In genomic region chr2:26941539-26941938, GRCm38 (mm10) we compare ENCODE assay signal across 11 mouse cellular contexts. TPM values are rescaled to one million over a fixed set of nuclear protein-coding genes. Genes with fewer than 3 reads are reported as not detected.
DNase-seq lines count a peak whose midpoint lies in the region; ATAC-seq and TF ChIP-seq lines count a peak whose summit lies in the region.
"Had no signal": no experiment of that assay in that cellular context is flagged by ENCODE, and none has a peak within 500 bp of the region (broad histone marks: within the 10 kb centered on the region; RNA-seq: fewer than 3 reads in every experiment).

No protein-coding gene starts in this region.

- no peaks in the 10 kb centered on the region for H3K36me3 ChIP-seq in forebrain, postnatal 0 days (ENCODE audit: insufficient read depth)
- H3K36me3 ChIP-seq in forebrain, embryonic 14.5 days (ENCODE audit: control insufficient read depth, insufficient read depth, low read length), result no peaks in the 10 kb centered on the region

- 43% methylated on average over 5 of the region's 5 CpGs for WGBS in forebrain, postnatal 0 days
- 52% methylated on average over 5 of the region's 5 CpGs for WGBS in forebrain, embryonic 14.5 days

- no peaks in the 10 kb centered on the region for H3K27me3 ChIP-seq in forebrain, postnatal 0 days (ENCODE audit: insufficient read depth, low read length)
- no peaks in the 10 kb centered on the region for H3K27me3 ChIP-seq in forebrain, embryonic 14.5 days (replicated peaks; ENCODE audit: control insufficient read depth, insufficient read depth, low read length)
- H3K27me3 ChIP-seq: forebrain, embryonic 13.5 days had no signal

- no peak for ATAC-seq in forebrain, postnatal 0 days
- no peak for ATAC-seq in forebrain, embryonic 14.5 days
- ATAC-seq: forebrain, embryonic 13.5 days had no signal

- no peaks in the 10 kb centered on the region for H3K9me3 ChIP-seq in forebrain, postnatal 0 days (ENCODE audit: low read length)
- no peaks in the 10 kb centered on the region for H3K9me3 ChIP-seq in forebrain, embryonic 14.5 days (replicated peaks; ENCODE audit: control insufficient read depth, low read length)
- H3K9me3 ChIP-seq: forebrain, embryonic 13.5 days had no signal

- TF ChIP-seq CTCF in forebrain, postnatal 0 days (IDR thresholded peaks at IDR 0.05; ENCODE audit: low read depth), result 0 out of 2 replicates have a peak, but pooled peaks have one; percentile 11

- H3K4me2 ChIP-seq in forebrain, postnatal 0 days (ENCODE audit: low read depth), result no peak overlapping the region
- H3K4me2 ChIP-seq in forebrain, embryonic 14.5 days (ENCODE audit: low read length), result no peak overlapping the region
- H3K4me2 ChIP-seq: forebrain, embryonic 13.5 days had no signal

- no peak overlapping the region for H3K4me3 ChIP-seq in forebrain, postnatal 0 days (ENCODE audit: low read depth, low read length)
- H3K4me3 ChIP-seq in forebrain, embryonic 14.5 days (ENCODE audit: low read depth, low read length), result no peak overlapping the region
- H3K4me3 ChIP-seq: forebrain, embryonic 13.5 days had no signal

- no peak overlapping the region for H3K9ac ChIP-seq in forebrain, postnatal 0 days
- no peak overlapping the region for H3K9ac ChIP-seq in forebrain, embryonic 14.5 days (ENCODE audit: low read length)
- H3K9ac ChIP-seq: forebrain, embryonic 13.5 days had no signal

- no peak overlapping the region for H3K27ac ChIP-seq in forebrain, postnatal 0 days (ENCODE audit: low read depth, low read length)
- no peak overlapping the region for H3K27ac ChIP-seq in forebrain, embryonic 14.5 days (ENCODE audit: low read depth, low read length)
- H3K27ac ChIP-seq: forebrain, embryonic 13.5 days had no signal

- no peaks in the 10 kb centered on the region for H3K4me1 ChIP-seq in forebrain, postnatal 0 days (ENCODE audit: insufficient read depth)
- H3K4me1 ChIP-seq in forebrain, embryonic 14.5 days (ENCODE audit: control insufficient read depth, insufficient read depth, low read length), result no peaks in the 10 kb centered on the region
- H3K4me1 ChIP-seq: forebrain, embryonic 13.5 days had no signal

- DNase-seq in forebrain, postnatal 0 days, result no peak
- no peak for DNase-seq in forebrain, embryonic 14.5 days (ENCODE audit: low spot score)
- peak; percentile 22 for DNase-seq in urinary bladder, postnatal 14 days (ENCODE audit: low spot score)
- DNase-seq in urinary bladder, postnatal 4 days (ENCODE audit: low spot score in 2 of 2), result no peak
- peak; percentile 69 for DNase-seq in lung, postnatal 36 days
- DNase-seq in ovary, adult 18-20 months (ENCODE audit: low spot score), result no peak
- DNase-seq in cerebellum, adult 11 months, result no peak
- DNase-seq in right cerebral cortex, postnatal 36 days (ENCODE audit: low spot score in 2 of 2), result no peak
- DNase-seq: right cerebral cortex, adult 18-20 months had no signal

RNA-seq across cellular contexts. Expression of gene Stkld1, which starts 7.7 kb away (rescaled TPM):
- not detected in 2 replicates for total RNA-seq in forebrain, postnatal 0 days (2014; rRNA removed)
- 0.09 and 0.33 TPM in 2 replicates for polyA plus RNA-seq in forebrain, postnatal 0 days (2015; fragmentation: Nextera tagmentation; extraction: Ambion mirVana)
- polyA plus RNA-seq in forebrain, embryonic 14.5 days (2014; fragmentation: Nextera tagmentation; extraction: Ambion mirVana), result 0.52 TPM in 1 of 2 replicates, not detected in the other
- polyA plus RNA-seq: forebrain, embryonic 13.5 days; heart, embryonic 14.5 days had no signal

RNA-seq across cellular contexts. Expression of gene Surf4, which starts 7.8 kb away (rescaled TPM):
- 96.5 and 105 TPM in 2 replicates for total RNA-seq in forebrain, postnatal 0 days (2014; rRNA removed)
- 98.6 and 103 TPM in 2 replicates for polyA plus RNA-seq in forebrain, postnatal 0 days (2015; fragmentation: Nextera tagmentation; extraction: Ambion mirVana)
- 97.3 and 103 TPM in 2 replicates for polyA plus RNA-seq in forebrain, embryonic 14.5 days (2014; fragmentation: Nextera tagmentation; extraction: Ambion mirVana)

RNA-seq across cellular contexts. Expression of gene Rexo4, which starts 22.6 kb away (rescaled TPM):
- 42.2 and 48.3 TPM in 2 replicates for total RNA-seq in forebrain, postnatal 0 days (2014; rRNA removed)
- polyA plus RNA-seq in forebrain, postnatal 0 days (2015; fragmentation: Nextera tagmentation; extraction: Ambion mirVana), result 23.9 and 25.5 TPM in 2 replicates
- polyA plus RNA-seq in forebrain, embryonic 14.5 days (2014; fragmentation: Nextera tagmentation; extraction: Ambion mirVana), result 36.7 and 40.7 TPM in 2 replicates

RNA-seq across cellular contexts. Expression of gene Surf1, which starts 25.2 kb away (rescaled TPM):
- total RNA-seq in forebrain, postnatal 0 days (2014; rRNA removed), result 72.3 and 80.8 TPM in 2 replicates
- polyA plus RNA-seq in forebrain, postnatal 0 days (2015; fragmentation: Nextera tagmentation; extraction: Ambion mirVana), result 106 and 112 TPM in 2 replicates
- polyA plus RNA-seq in forebrain, embryonic 14.5 days (2014; fragmentation: Nextera tagmentation; extraction: Ambion mirVana), result 72.0 and 74.2 TPM in 2 replicates

RNA-seq across cellular contexts. Expression of gene Surf2, which starts 25.4 kb away (rescaled TPM):
- 31.0 and 36.9 TPM in 2 replicates for total RNA-seq in forebrain, postnatal 0 days (2014; rRNA removed)
- polyA plus RNA-seq in forebrain, postnatal 0 days (2015; fragmentation: Nextera tagmentation; extraction: Ambion mirVana), result 52.1 and 55.1 TPM in 2 replicates
- polyA plus RNA-seq in forebrain, embryonic 14.5 days (2014; fragmentation: Nextera tagmentation; extraction: Ambion mirVana), result 53.3 and 54.0 TPM in 2 replicates

Comparison
In these comparisons a context has a peak if more than half of its experiments do, and no peak if none do; other contexts are left out.
1. DNase-seq: peak in urinary bladder, postnatal 14 days (single experiment) and lung, postnatal 36 days (single experiment); none in forebrain, postnatal 0 days (single experiment), forebrain, embryonic 14.5 days (single experiment), urinary bladder, postnatal 4 days (0 of 2), ovary, adult 18-20 months (single experiment), cerebellum, adult 11 months (single experiment) and right cerebral cortex, postnatal 36 days (0 of 2).